Mouse (Mus musculus) kidney, adult 8-10 months (tissue): Measurements from ENCODE around the gene Gstm3.
"Not testable (repeated sequence)": the region's sequence is repeated elsewhere in the genome, so short reads cannot be mapped to it uniquely, and the experiment has no call there.

ENCODE experiments used
- DNase-seq, 2 experiments: peaks; one replicate each; pipeline ENCODE4 v3.0.0; 2022

Gstm3 gene

GRCm38 (mm10) chr3:107968724-107969395 lies at the start of gene Gstm3:
Gstm3 (minus strand) TSS chr3:107969283.
- no peak for DNase-seq

- DNase-seq: peak in 1 of 2 experiments; percentile 17
These were observed 49.2 kb upstream of the Gstm3 start for GRCm38 (mm10) chr3:108018190-108018820.

- DNase-seq: peak; percentile 98 to 99
These were observed 48.5 kb upstream of the Gstm3 start, which contains the start of gene Gstm1 for GRCm38 (mm10) chr3:108017473-108018189. Gstm1 (minus strand) TSS chr3:108017973.

- DNase-seq: not testable (repeated sequence)
These were observed 47.4 kb upstream of the Gstm3 start for GRCm38 (mm10) chr3:108016468-108016867.

- peak; percentile 44 to 45 for DNase-seq
These were observed 45.9 kb upstream of the Gstm3 start for GRCm38 (mm10) chr3:108014974-108015346.

- DNase-seq: peak in 1 of 2 experiments; percentile 19
These were observed 45.3 kb upstream of the Gstm3 start for GRCm38 (mm10) chr3:108014098-108014973.

- DNase-seq: peak; percentile 74
These were observed 44.3 kb upstream of the Gstm3 start for GRCm38 (mm10) chr3:108013331-108013871.

GRCm38 (mm10) chr3:108011558-108011957 lies 42.5 kb upstream of the Gstm3 start:
- no peak for DNase-seq

GRCm38 (mm10) chr3:108010286-108010685 lies 41.2 kb upstream of the Gstm3 start:
- no peak for DNase-seq

- DNase-seq: no peak
These were observed 32.9 kb upstream of the Gstm3 start for GRCm38 (mm10) chr3:108002021-108002420.

GRCm38 (mm10) chr3:107999491-107999890 lies 30.4 kb upstream of the Gstm3 start:
- no peak for DNase-seq

- DNase-seq: no peak
These were observed 29.5 kb upstream of the Gstm3 start for GRCm38 (mm10) chr3:107998591-107998990.

GRCm38 (mm10) chr3:107996576-107996975 lies 27.5 kb upstream of the Gstm3 start:
- DNase-seq: no peak

- not testable (repeated sequence) for DNase-seq
These were observed 26.9 kb upstream of the Gstm3 start for GRCm38 (mm10) chr3:107995974-107996373.

GRCm38 (mm10) chr3:107986041-107986562 lies 17.0 kb upstream of the Gstm3 start, which contains the start of gene Gstm2:
Gstm2 (minus strand) TSS chr3:107986453.
- peak; percentile 63 to 74 for DNase-seq

- not testable (repeated sequence) for DNase-seq
These were observed 16.1 kb upstream of the Gstm3 start for GRCm38 (mm10) chr3:107985141-107985540.

GRCm38 (mm10) chr3:107984471-107984870 lies 15.4 kb upstream of the Gstm3 start:
- no peak for DNase-seq

- DNase-seq: peak in 1 of 2 experiments; percentile 28
These were observed 14.7 kb upstream of the Gstm3 start for GRCm38 (mm10) chr3:107983771-107984170.

GRCm38 (mm10) chr3:107982726-107983125 lies 13.6 kb upstream of the Gstm3 start:
- DNase-seq: no peak

GRCm38 (mm10) chr3:107981261-107981660 lies 12.2 kb upstream of the Gstm3 start:
- no peak for DNase-seq

- DNase-seq: no peak
These were observed 8.6 kb upstream of the Gstm3 start for GRCm38 (mm10) chr3:107977691-107978090.

- no peak for DNase-seq
These were observed 5.2 kb upstream of the Gstm3 start for GRCm38 (mm10) chr3:107974237-107974636.
